Mouse (Mus musculus): Measurements from ENCODE around the gene Cldn22.

DNA sequence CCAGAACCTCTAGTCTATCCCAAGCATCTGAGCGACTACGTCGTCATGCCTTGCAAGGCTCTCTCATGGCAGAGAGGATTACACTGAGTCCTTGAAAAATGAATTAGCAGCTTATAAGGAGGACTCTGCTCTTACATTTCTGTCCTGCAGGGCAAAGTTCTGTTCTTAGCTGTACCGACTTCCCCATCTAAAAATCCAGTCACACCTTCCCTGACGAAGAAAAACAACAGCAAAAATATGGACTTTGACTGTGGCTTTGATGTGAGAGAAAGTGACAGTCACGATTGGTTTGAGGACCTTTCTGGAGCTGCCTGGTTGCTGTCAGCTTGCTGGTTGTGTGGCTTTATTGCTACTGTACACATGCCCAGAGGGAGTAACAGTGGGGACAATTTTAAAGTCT lies 44.7 kb upstream of the Cldn22 start:
- TF ChIP-seq CTCF (IDR thresholded peaks at IDR 0.05; ENCODE audit: low read depth, low read length) (no peak), GATA2 (IDR thresholded peaks at IDR 0.05; ENCODE audit: borderline replicate concordance, low read depth, low read length) (no peak), GATA1 (IDR thresholded peaks at IDR 0.05; ENCODE audit: borderline replicate concordance, low read length) (no peak)

Measured in G1E (cell line).